In genomic region chr6:86985314-86986106, GRCm38 (mm10) we compare ENCODE assay signal across 24 mouse cellular contexts. TPM values are rescaled to one million over a fixed set of nuclear protein-coding genes. Genes with fewer than 3 reads are reported as not detected.
DNase-seq lines count a peak whose midpoint lies in the region; ATAC-seq and TF ChIP-seq lines count a peak whose summit lies in the region.
"Had no signal": no experiment of that assay in that cellular context is flagged by ENCODE, and none has a peak within 500 bp of the region (broad histone marks: within the 10 kb centered on the region; RNA-seq: fewer than 3 reads in every experiment).

No protein-coding gene starts in this region.

- no peak overlapping the region for H3K4me3 ChIP-seq in forebrain, postnatal 0 days (ENCODE audit: low read depth, low read length)
- H3K4me3 ChIP-seq in forebrain, embryonic 12.5 days (replicated peaks) = no peak overlapping the region
- no peak overlapping the region for H3K4me3 ChIP-seq in midbrain, embryonic 11.5 days (ENCODE audit: low read depth, low read length)
- no peak overlapping the region for H3K4me3 ChIP-seq in midbrain, embryonic 10.5 days
- H3K4me3 ChIP-seq: embryonic facial prominence, embryonic 10.5 days; heart, embryonic 13.5 days; hindbrain, embryonic 15.5 days; limb, embryonic 10.5 days; lung, embryonic 15.5 days; stomach, embryonic 15.5 days had no signal

- DNase-seq in forebrain, postnatal 0 days = peak; percentile 8
- peak; percentile 16 to 56 for DNase-seq in kidney, postnatal 25 days
- DNase-seq in kidney, postnatal 10 days = no peak
- peak; percentile 17 for DNase-seq in midbrain, embryonic 11.5 days (ENCODE audit: low spot score, missing footprints)
- DNase-seq in midbrain, embryonic 10.5 days (ENCODE audit: low spot score) = no peak
- no peak for DNase-seq in adrenal gland, postnatal 4 days (ENCODE audit: low spot score in 2 of 2)
- DNase-seq in cerebellum, postnatal 14 days = no peak
- DNase-seq: adrenal gland, postnatal 36 days; cerebellum, adult 8-10 months; gastrocnemius, postnatal 10 days; heart, adult 11 months; heart, postnatal 36 days; kidney, adult 18-20 months; midbrain, embryonic 14.5 days; thymus, adult 2 months had no signal

- peak; percentile 44 for TF ChIP-seq CTCF in forebrain, postnatal 0 days (IDR thresholded peaks at IDR 0.05; ENCODE audit: low read depth)

- no peak overlapping the region for H3K9ac ChIP-seq in forebrain, postnatal 0 days
- no peak overlapping the region for H3K9ac ChIP-seq in forebrain, embryonic 12.5 days
- H3K9ac ChIP-seq in midbrain, embryonic 11.5 days (ENCODE audit: low read length) = no peak overlapping the region
- H3K9ac ChIP-seq: heart, embryonic 13.5 days; hindbrain, embryonic 15.5 days; lung, embryonic 15.5 days; stomach, embryonic 15.5 days had no signal

- no peak for ATAC-seq in forebrain, postnatal 0 days
- no peak for ATAC-seq in forebrain, embryonic 12.5 days (ENCODE audit: low FRiP score)
- no peak for ATAC-seq in midbrain, embryonic 11.5 days (ENCODE audit: low FRiP score)
- ATAC-seq: CD4-positive, CD25-positive, alpha-beta regulatory T cell, adult 4 months had no signal

- peaks cover 29% of the 10 kb centered on the region for H3K36me3 ChIP-seq in forebrain, postnatal 0 days (ENCODE audit: insufficient read depth)
- peaks cover 14% of the 10 kb centered on the region; the same call in 1 of the 2 replicates for H3K36me3 ChIP-seq in forebrain, embryonic 12.5 days (replicated peaks)
- no peaks in the 10 kb centered on the region for H3K36me3 ChIP-seq in midbrain, embryonic 11.5 days (ENCODE audit: control insufficient read depth, insufficient read depth, low read length)
- peaks cover 23% of the 10 kb centered on the region for H3K36me3 ChIP-seq in midbrain, embryonic 10.5 days
- H3K36me3 ChIP-seq: stomach, embryonic 15.5 days had no signal

- 81% methylated on average over 8 of the region's 8 CpGs for WGBS in forebrain, postnatal 0 days
- 87% methylated on average over 8 of the region's 8 CpGs for WGBS in forebrain, embryonic 12.5 days
- 85% methylated on average over 8 of the region's 8 CpGs for WGBS in midbrain, embryonic 11.5 days
- WGBS in midbrain, embryonic 10.5 days = 84% methylated on average over 8 of the region's 8 CpGs

- H3K27ac ChIP-seq in forebrain, postnatal 0 days (ENCODE audit: low read depth, low read length) = no peak overlapping the region
- H3K27ac ChIP-seq in forebrain, embryonic 12.5 days = no peak overlapping the region
- H3K27ac ChIP-seq in midbrain, embryonic 11.5 days (ENCODE audit: low read depth, low read length) = no peak overlapping the region
- no peak overlapping the region for H3K27ac ChIP-seq in midbrain, embryonic 10.5 days (replicated peaks)
- H3K27ac ChIP-seq: embryonic facial prominence, embryonic 10.5 days; heart, embryonic 13.5 days; hindbrain, embryonic 15.5 days; limb, embryonic 10.5 days; lung, embryonic 15.5 days; stomach, embryonic 15.5 days had no signal

- H3K9me3 ChIP-seq in forebrain, postnatal 0 days (ENCODE audit: low read length) = no peaks in the 10 kb centered on the region
- H3K9me3 ChIP-seq in forebrain, embryonic 12.5 days = no peaks in the 10 kb centered on the region
- no peaks in the 10 kb centered on the region for H3K9me3 ChIP-seq in midbrain, embryonic 11.5 days (ENCODE audit: control insufficient read depth, low read length)
- H3K9me3 ChIP-seq in midbrain, embryonic 10.5 days (replicated peaks) = no peaks in the 10 kb centered on the region
- H3K9me3 ChIP-seq: embryonic facial prominence, embryonic 10.5 days; heart, embryonic 13.5 days; hindbrain, embryonic 15.5 days; limb, embryonic 10.5 days; lung, embryonic 15.5 days; stomach, embryonic 15.5 days had no signal

- H3K4me2 ChIP-seq in forebrain, postnatal 0 days (ENCODE audit: low read depth) = no peak overlapping the region
- H3K4me2 ChIP-seq in forebrain, embryonic 12.5 days = no peak overlapping the region
- H3K4me2 ChIP-seq in midbrain, embryonic 11.5 days = no peak overlapping the region
- H3K4me2 ChIP-seq: heart, embryonic 13.5 days; hindbrain, embryonic 15.5 days; liver, embryonic 11.5 days; lung, embryonic 15.5 days; stomach, embryonic 15.5 days had no signal

- no peaks in the 10 kb centered on the region for H3K4me1 ChIP-seq in forebrain, postnatal 0 days (ENCODE audit: insufficient read depth)
- no peaks in the 10 kb centered on the region for H3K4me1 ChIP-seq in forebrain, embryonic 12.5 days
- no peaks in the 10 kb centered on the region for H3K4me1 ChIP-seq in midbrain, embryonic 11.5 days (ENCODE audit: control insufficient read depth, insufficient read depth, low read length)
- no peaks in the 10 kb centered on the region for H3K4me1 ChIP-seq in midbrain, embryonic 10.5 days
- H3K4me1 ChIP-seq: embryonic facial prominence, embryonic 10.5 days; hindbrain, embryonic 15.5 days; limb, embryonic 10.5 days; stomach, embryonic 15.5 days had no signal

- H3K27me3 ChIP-seq in forebrain, postnatal 0 days (ENCODE audit: insufficient read depth, low read length) = no peaks in the 10 kb centered on the region
- H3K27me3 ChIP-seq in forebrain, embryonic 12.5 days = no peaks in the 10 kb centered on the region
- H3K27me3 ChIP-seq in midbrain, embryonic 11.5 days (ENCODE audit: control insufficient read depth, insufficient read depth, low read length) = no peaks in the 10 kb centered on the region
- H3K27me3 ChIP-seq in midbrain, embryonic 10.5 days (ENCODE audit: low read depth, poor library complexity, severe bottlenecking) = no peaks in the 10 kb centered on the region
- H3K27me3 ChIP-seq: heart, embryonic 13.5 days; hindbrain, embryonic 15.5 days; lung, embryonic 15.5 days; stomach, embryonic 15.5 days had no signal

RNA-seq across cellular contexts. Expression of gene Nfu1, which starts 23.5 kb away (rescaled TPM):
- total RNA-seq in forebrain, postnatal 0 days (2014; rRNA removed) = 167 and 362 TPM in 2 replicates
- 146 and 152 TPM in 2 replicates for polyA plus RNA-seq in forebrain, postnatal 0 days (2015; fragmentation: Nextera tagmentation; extraction: Ambion mirVana)
- 83.3 and 86.4 TPM in 2 replicates for polyA plus RNA-seq in forebrain, embryonic 12.5 days (2016; fragmentation: Nextera tagmentation; extraction: Ambion mirVana)
- 89.9 and 91.8 TPM in 2 replicates for polyA plus RNA-seq in midbrain, embryonic 11.5 days (2014; fragmentation: Nextera tagmentation; extraction: Ambion mirVana)
- polyA plus RNA-seq in midbrain, embryonic 10.5 days (2016; fragmentation: Nextera tagmentation; extraction: Ambion mirVana) = 88.3 and 93.9 TPM in 2 replicates
- 10 to 100 TPM; 76.2 to 82.8 TPM for total RNA-seq in adrenal gland, postnatal 4 days (2021)

RNA-seq across cellular contexts. Expression of gene Gfpt1, which starts 57.1 kb away (rescaled TPM):
- 34.0 and 43.0 TPM in 2 replicates for total RNA-seq in forebrain, postnatal 0 days (2014; rRNA removed)
- 12.5 and 16.5 TPM in 2 replicates for polyA plus RNA-seq in forebrain, postnatal 0 days (2015; fragmentation: Nextera tagmentation; extraction: Ambion mirVana)
- 18.7 and 20.3 TPM in 2 replicates for polyA plus RNA-seq in forebrain, embryonic 12.5 days (2016; fragmentation: Nextera tagmentation; extraction: Ambion mirVana)
- 14.1 and 14.2 TPM in 2 replicates for polyA plus RNA-seq in midbrain, embryonic 11.5 days (2014; fragmentation: Nextera tagmentation; extraction: Ambion mirVana)
- 11.5 and 13.3 TPM in 2 replicates for polyA plus RNA-seq in midbrain, embryonic 10.5 days (2016; fragmentation: Nextera tagmentation; extraction: Ambion mirVana)
- total RNA-seq in adrenal gland, postnatal 4 days (2021) = 10 to 100 TPM; 39.8 to 42.6 TPM

Comparison
In these comparisons a context has a peak if more than half of its experiments do, and no peak if none do; other contexts are left out.
1. DNase-seq: peak in forebrain, postnatal 0 days (single experiment), kidney, postnatal 25 days (2 of 2) and midbrain, embryonic 11.5 days (single experiment); none in kidney, postnatal 10 days (single experiment), midbrain, embryonic 10.5 days (single experiment), adrenal gland, postnatal 4 days (0 of 2) and cerebellum, postnatal 14 days (0 of 2).